ENCODE assay signal across 23 mouse cellular contexts in genomic region chr12:8784189-8784588, GRCm38 (mm10). TPM values are rescaled to one million over a fixed set of nuclear protein-coding genes. Genes with fewer than 3 reads are reported as not detected.
DNase-seq lines count a peak whose midpoint lies in the region; ATAC-seq lines count a peak whose summit lies in the region.
"Had no signal": no experiment of that assay in that cellular context is flagged by ENCODE, and none has a peak within 500 bp of the region (broad histone marks: within the 10 kb centered on the region; RNA-seq: fewer than 3 reads in every experiment).

No protein-coding gene starts in this region.

- H3K36me3 ChIP-seq in stomach, embryonic 16.5 days (ENCODE audit: control insufficient read depth, insufficient read depth, low read length), result no peaks in the 10 kb centered on the region
- H3K36me3 ChIP-seq: heart, embryonic 15.5 days; hindbrain, embryonic 13.5 days; lung, embryonic 15.5 days had no signal

- H3K4me3 ChIP-seq in stomach, embryonic 16.5 days (replicated peaks; ENCODE audit: low read length), result no peak overlapping the region
- H3K4me3 ChIP-seq: heart, embryonic 15.5 days; hindbrain, embryonic 13.5 days; lung, embryonic 15.5 days; neural tube, embryonic 12.5 days had no signal

- ATAC-seq in stomach, embryonic 16.5 days (ENCODE audit: insufficient read depth, low FRiP score), result 0 out of 2 replicates have a peak, but pooled peaks have one; percentile 1
- ATAC-seq: forebrain, postnatal 0 days had no signal

- peaks cover 71% of the 10 kb centered on the region for H3K4me1 ChIP-seq in stomach, embryonic 16.5 days (ENCODE audit: control insufficient read depth, insufficient read depth, low read length)

- WGBS in stomach, embryonic 16.5 days, result 49% methylated on average over 9 of the region's 9 CpGs

- no peak overlapping the region for H3K9ac ChIP-seq in stomach, embryonic 16.5 days (ENCODE audit: low read length)
- H3K9ac ChIP-seq: forebrain, postnatal 0 days; heart, embryonic 15.5 days; hindbrain, embryonic 13.5 days; liver, embryonic 14.5 days; lung, embryonic 15.5 days; neural tube, embryonic 12.5 days had no signal

- H3K27ac ChIP-seq in stomach, embryonic 16.5 days (ENCODE audit: low read length), result peak overlapping the region; percentile 90
- H3K27ac ChIP-seq: heart, embryonic 15.5 days; hindbrain, embryonic 13.5 days; liver, embryonic 14.5 days; lung, embryonic 15.5 days; neural tube, embryonic 12.5 days had no signal

- H3K4me2 ChIP-seq in stomach, embryonic 16.5 days (ENCODE audit: low read depth, low read length), result peak overlapping the region; percentile 11; the same call in 1 of the 2 replicates
- H3K4me2 ChIP-seq: heart, embryonic 15.5 days; hindbrain, embryonic 13.5 days; lung, embryonic 15.5 days; neural tube, embryonic 12.5 days had no signal

- no peaks in the 10 kb centered on the region for H3K9me3 ChIP-seq in stomach, embryonic 16.5 days (replicated peaks; ENCODE audit: control insufficient read depth, low read length)
- H3K9me3 ChIP-seq: heart, embryonic 15.5 days; hindbrain, embryonic 13.5 days; lung, embryonic 15.5 days; neural tube, embryonic 12.5 days had no signal

- H3K27me3 ChIP-seq in stomach, embryonic 16.5 days (ENCODE audit: control insufficient read depth, insufficient read depth, low read length), result no peaks in the 10 kb centered on the region
- H3K27me3 ChIP-seq: heart, embryonic 15.5 days; hindbrain, embryonic 13.5 days; lung, embryonic 15.5 days; neural tube, embryonic 12.5 days had no signal

- peak; percentile 12 to 29 for DNase-seq in layer of hippocampus, postnatal 36 days
- DNase-seq in layer of hippocampus, postnatal 10 days (ENCODE audit: low spot score in 2 of 2), result no peak
- DNase-seq in ovary, adult 18-20 months (ENCODE audit: low spot score), result peak; percentile 29
- no peak for DNase-seq in ovary, postnatal 10 days (ENCODE audit: low spot score)
- DNase-seq in brain, adult 2 months (ENCODE audit: low read depth, low spot score), result peak; percentile 50
- DNase-seq in lung, postnatal 25 days (ENCODE audit: low spot score), result no peak
- DNase-seq: adrenal gland, postnatal 14 days; cerebellum, adult 9-10 months; forebrain, postnatal 0 days; gastrocnemius, postnatal 36 days; heart, postnatal 36 days; kidney, adult 18-20 months; kidney, postnatal 4 days; lung, postnatal 4 days; midbrain, embryonic 14.5 days; right cerebral cortex, postnatal 14 days; thymus, adult 18-20 months had no signal

RNA-seq across cellular contexts. Expression of gene Sdc1, which starts 13.1 kb away (rescaled TPM):
- 1 to 10 TPM in 1 of 2 experiments, under 1 TPM in 1; 0.52 to 1.4 TPM for total RNA-seq in layer of hippocampus, postnatal 36 days (2021)
- 1 to 10 TPM; 4.8 to 5.2 TPM for total RNA-seq in layer of hippocampus, postnatal 10 days (2021)
- 181 and 205 TPM in 2 replicates for polyA plus RNA-seq in stomach, embryonic 16.5 days (2015; fragmentation: Nextera tagmentation; extraction: Ambion mirVana)

Comparison
In these comparisons a context has a peak if more than half of its experiments do, and no peak if none do; other contexts are left out.
1. DNase-seq: peak in layer of hippocampus, postnatal 36 days (2 of 2), ovary, adult 18-20 months (single experiment) and brain, adult 2 months (single experiment); none in layer of hippocampus, postnatal 10 days (0 of 2), ovary, postnatal 10 days (single experiment) and lung, postnatal 25 days (single experiment).